Mouse (Mus musculus) midbrain, embryonic 11.5 days (tissue): ENCODE measurements around the gene Gprin3. TPM values are rescaled to one million over a fixed set of nuclear protein-coding genes. Genes with fewer than 3 reads are reported as not detected.

ENCODE experiments used
- ATAC-seq: fragments of 200-750 bp; cut with Nextera tagmentation; 2 replicates; pipeline ENCODE4 v1.8.0; 2017; ENCODE audit warnings: moderate TSS enrichment, moderate library complexity; ENCODE audit not compliant: low FRiP score
- DNase-seq: peaks from one replicate; pipeline ENCODE4 v3.0.0; 2015; ENCODE audit warnings: low spot score; ENCODE audit errors: missing footprints
- H3K27ac ChIP-seq: fragments of 300-500 bp; sonication (generic); 2 replicates; pipeline ENCODE4 v1.5.1; 2014; ENCODE audit warnings: low read depth, low read length
- H3K27me3 ChIP-seq: fragments of 300-500 bp; sonication (generic); 2 replicates; pipeline ENCODE4 v1.6.1; 2014; ENCODE audit warnings: mild to moderate bottlenecking, low read length, moderate library complexity, mixed read lengths; ENCODE audit not compliant: control insufficient read depth, insufficient read depth
- H3K36me3 ChIP-seq: fragments of 300-500 bp; sonication (generic); 2 replicates; pipeline ENCODE4 v1.6.1; 2014; ENCODE audit warnings: mild to moderate bottlenecking, low read length, moderate library complexity, mixed read lengths; ENCODE audit not compliant: control insufficient read depth, insufficient read depth
- H3K4me1 ChIP-seq: fragments of 300-500 bp; sonication (generic); 2 replicates; pipeline ENCODE4 v1.6.1; 2014; ENCODE audit warnings: low read length; ENCODE audit not compliant: control insufficient read depth, insufficient read depth
- H3K4me2 ChIP-seq: fragments of 300-500 bp; sonication (generic); 2 replicates; pipeline ENCODE4 v1.6.1; 2014; ENCODE audit warnings: mild to moderate bottlenecking, moderate library complexity
- H3K4me3 ChIP-seq: fragments of 300-500 bp; sonication (generic); 2 replicates; pipeline ENCODE4 v1.5.1; 2014; ENCODE audit warnings: low read depth, low read length
- H3K9ac ChIP-seq: fragments of 300-500 bp; sonication (generic); 2 replicates; pipeline ENCODE4 v1.6.1; 2014; ENCODE audit warnings: low read length
- H3K9me3 ChIP-seq: fragments of 300-500 bp; sonication (generic); 2 replicates; pipeline ENCODE4 v1.6.1; 2016; ENCODE audit warnings: low read length; ENCODE audit not compliant: control insufficient read depth
- WGBS: fragments of 180-500 bp; shearing (Covaris S2); extraction: QIAGEN DNeasy Blood & Tissue Kit; methylation state at CpG from one replicate; pipeline ENCODE4 v1.1.7; 2014; 5-methylcytosine and 5-hydroxymethylcytosine counted together
- polyA plus RNA-seq: library from polyadenylated mRNA; unstranded; fragments of >200 nt; fragmentation: Nextera tagmentation; extraction: Ambion mirVana; gene quantifications from 2 replicates; pipeline ENCODE4 v1.2.1, GENCODE M21; 2014

Gene Gprin3
- polyA plus RNA-seq, 1 experiment from 2014 or later, result 0.26 TPM

DNA sequence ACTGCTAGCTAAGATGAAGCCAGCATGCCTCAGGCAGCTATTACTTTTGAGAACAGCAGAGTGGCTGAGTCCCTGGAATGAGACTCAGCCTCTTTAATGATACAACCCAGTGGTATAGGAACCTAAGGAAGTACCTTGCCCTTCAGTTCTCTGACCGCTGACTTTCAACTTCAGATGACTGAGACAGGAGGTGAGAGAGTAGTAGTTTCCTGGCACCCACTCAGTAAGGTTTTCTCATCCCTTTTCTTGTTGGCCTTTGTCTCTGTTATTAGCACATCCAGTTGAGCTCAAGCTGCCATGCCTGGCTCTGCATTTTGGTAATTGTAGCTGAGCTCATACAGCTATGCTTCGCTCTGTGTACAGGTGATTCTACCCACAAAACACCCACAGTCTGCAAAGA lies 62.8 kb downstream of the Gprin3 start:
- Histone ChIP-seq H3K9ac (no peak overlapping the region), H3K36me3 (no peaks in the 10 kb centered on the region), H3K4me1 (no peaks in the 10 kb centered on the region), H3K27me3 (no peaks in the 10 kb centered on the region), H3K4me2 (no peak overlapping the region), H3K27ac (no peak overlapping the region), H3K9me3 (no peaks in the 10 kb centered on the region), H3K4me3 (no peak overlapping the region)
- no peak for ATAC-seq
- DNase-seq, result no peak
- 90% methylated on average over 2 of the region's 2 CpGs for WGBS

DNA sequence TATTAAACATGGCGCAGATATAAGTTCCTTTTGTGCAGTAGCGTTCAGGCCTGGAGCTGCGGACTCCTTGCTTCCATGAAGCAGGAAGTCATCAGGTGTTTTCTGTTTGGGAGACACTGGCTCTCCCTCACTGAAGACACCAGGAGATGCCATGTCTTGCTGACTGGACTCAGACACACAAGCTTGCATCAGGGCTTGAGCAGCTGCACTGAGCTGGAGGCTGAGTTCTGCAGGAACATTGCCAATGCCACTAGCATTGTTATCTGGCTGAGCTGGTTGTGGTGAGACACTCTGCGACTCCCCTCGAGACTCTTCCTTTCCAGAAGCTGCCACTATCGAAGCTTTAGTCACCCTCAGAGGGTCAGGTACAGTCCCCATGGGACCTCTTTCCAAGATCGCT lies 71.2 kb downstream of the Gprin3 start:
- Histone ChIP-seq H3K9me3 (no peaks in the 10 kb centered on the region), H3K4me1 (no peaks in the 10 kb centered on the region), H3K9ac (no peak overlapping the region), H3K4me3 (no peak overlapping the region), H3K4me2 (no peak overlapping the region), H3K27ac (no peak overlapping the region), H3K27me3 (no peaks in the 10 kb centered on the region), H3K36me3 (no peaks in the 10 kb centered on the region)
- WGBS, result 94% methylated on average over 7 of the region's 7 CpGs
- no peak for ATAC-seq
- DNase-seq, result no peak

DNA sequence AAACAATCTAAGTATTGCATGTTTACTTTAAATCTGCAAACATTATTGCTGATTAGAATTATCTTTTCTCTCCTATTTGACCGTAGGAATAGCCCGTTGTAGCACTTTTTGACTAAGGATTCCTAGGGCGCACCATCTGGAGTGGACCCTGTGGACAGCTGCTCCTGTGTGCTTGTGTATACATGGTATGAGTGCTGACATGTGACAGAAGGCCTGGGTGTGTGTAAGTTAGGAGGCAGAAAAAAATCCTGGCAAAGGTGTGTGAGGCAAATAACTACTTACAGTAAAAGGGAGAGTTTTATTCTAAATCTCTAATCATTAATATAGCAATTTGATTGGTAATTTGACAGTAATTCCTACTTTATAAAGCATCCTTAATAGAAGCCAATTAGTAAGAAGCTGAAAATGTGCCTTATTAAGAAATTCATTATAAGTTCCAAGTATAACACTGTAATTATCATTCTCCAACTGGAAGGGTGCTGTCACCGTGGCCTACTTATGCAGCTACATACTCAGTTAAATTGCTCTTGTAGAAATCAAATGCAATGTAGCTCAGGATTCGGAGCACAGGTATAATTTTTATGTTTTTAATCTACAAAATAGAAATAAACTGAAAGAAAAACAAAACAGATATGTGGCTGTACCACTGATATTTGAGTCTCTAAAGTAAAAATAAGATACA lies 74.8 kb downstream of the Gprin3 start:
- no peak for ATAC-seq
- Histone ChIP-seq H3K4me3 (no peak overlapping the region), H3K9me3 (no peaks in the 10 kb centered on the region), H3K27me3 (no peaks in the 10 kb centered on the region), H3K4me1 (no peaks in the 10 kb centered on the region), H3K36me3 (no peaks in the 10 kb centered on the region), H3K9ac (no peak overlapping the region), H3K27ac (no peak overlapping the region), H3K4me2 (no peak overlapping the region)
- no peak for DNase-seq
- WGBS, result 87% methylated on average over 5 of the region's 5 CpGs

DNA sequence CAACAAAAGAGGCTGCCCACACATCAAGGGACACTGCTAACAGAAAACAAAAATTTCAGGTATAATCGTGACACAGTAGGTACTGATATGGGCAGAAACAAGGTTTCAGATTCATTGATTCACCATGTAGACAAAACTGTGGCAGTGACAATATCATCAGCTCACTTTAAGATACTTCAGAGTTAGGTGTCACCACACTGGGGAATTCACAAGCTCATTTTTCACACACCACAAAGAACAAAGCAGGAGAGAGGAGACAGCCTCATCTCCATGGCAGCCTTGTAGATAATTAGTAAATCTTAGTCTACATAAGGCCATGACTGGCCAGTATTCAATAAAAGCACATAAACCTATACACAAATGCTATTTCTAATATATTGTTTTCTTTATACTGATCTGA lies 77.4 kb downstream of the Gprin3 start:
- Histone ChIP-seq H3K4me1 (no peaks in the 10 kb centered on the region), H3K27me3 (no peaks in the 10 kb centered on the region), H3K27ac (no peak overlapping the region), H3K4me2 (no peak overlapping the region), H3K9me3 (no peaks in the 10 kb centered on the region), H3K9ac (no peak overlapping the region), H3K4me3 (no peak overlapping the region), H3K36me3 (no peaks in the 10 kb centered on the region)
- DNase-seq (no peak), ATAC-seq (no peak)
- 82% methylated on average over 1 of the region's 1 CpGs for WGBS

DNA sequence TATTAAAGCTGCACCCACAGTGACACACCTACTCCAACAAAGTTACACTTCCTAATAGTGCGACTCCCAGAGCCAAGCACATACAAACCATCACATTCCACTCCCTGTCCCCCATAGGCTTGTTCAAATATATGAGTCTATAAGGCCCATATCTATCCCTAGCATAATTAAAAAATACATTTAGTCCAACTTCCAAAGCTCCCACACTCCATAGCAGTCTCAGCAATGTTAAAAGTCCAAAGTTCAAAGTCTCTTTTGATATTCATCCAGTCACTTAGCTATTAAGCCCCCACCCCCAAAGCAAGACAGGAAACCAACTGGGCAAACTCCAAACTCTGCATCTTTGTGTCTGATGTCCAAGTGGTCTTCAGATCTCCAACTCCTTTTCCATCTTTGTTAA lies 84.9 kb downstream of the Gprin3 start:
- no peak overlapping the region for H3K4me2 ChIP-seq
- no peaks in the 10 kb centered on the region for H3K36me3 ChIP-seq
- H3K27ac ChIP-seq, result no peak overlapping the region
- no peak overlapping the region for H3K9ac ChIP-seq
- H3K4me1 ChIP-seq, result no peaks in the 10 kb centered on the region
- no peak for ATAC-seq
- no peak overlapping the region for H3K4me3 ChIP-seq
- WGBS, result 81% methylated on average over 1 of the region's 1 CpGs
- H3K9me3 ChIP-seq, result no peaks in the 10 kb centered on the region
- no peaks in the 10 kb centered on the region for H3K27me3 ChIP-seq
- DNase-seq, result no peak

DNA sequence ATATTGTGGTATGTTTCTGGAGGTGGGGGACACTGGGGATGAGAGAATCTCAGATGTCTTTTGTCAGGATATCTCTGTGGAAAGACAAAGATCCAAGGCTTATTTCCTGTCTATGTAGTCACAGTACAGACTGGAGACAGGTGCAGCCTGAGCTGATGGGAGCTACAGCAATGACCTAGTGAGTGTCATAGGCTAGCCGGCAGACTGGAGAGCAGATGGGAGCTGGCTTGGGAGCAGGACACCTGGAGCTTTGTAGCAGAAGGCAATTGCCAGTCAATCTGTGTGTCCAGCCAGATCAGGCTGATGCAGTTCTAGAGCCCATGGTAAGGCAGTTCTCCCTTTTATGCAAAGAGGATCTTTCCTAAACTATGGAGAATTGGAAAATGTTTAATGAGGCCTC lies 97.8 kb downstream of the Gprin3 start:
- 73% methylated on average over 1 of the region's 1 CpGs for WGBS
- no peak overlapping the region for H3K27ac ChIP-seq
- no peaks in the 10 kb centered on the region for H3K4me1 ChIP-seq
- ATAC-seq, result no peak
- no peak overlapping the region for H3K4me3 ChIP-seq
- no peaks in the 10 kb centered on the region for H3K27me3 ChIP-seq
- no peaks in the 10 kb centered on the region for H3K9me3 ChIP-seq
- DNase-seq, result no peak
- H3K4me2 ChIP-seq, result no peak overlapping the region
- no peak overlapping the region for H3K9ac ChIP-seq
- H3K36me3 ChIP-seq, result no peaks in the 10 kb centered on the region

GRCm38 (mm10) chr6:59315868-59316267 lies 110.2 kb downstream of the Gprin3 start:
- Histone ChIP-seq H3K27ac (no peak overlapping the region), H3K9ac (no peak overlapping the region), H3K4me1 (no peaks in the 10 kb centered on the region), H3K27me3 (no peaks in the 10 kb centered on the region), H3K4me2 (no peak overlapping the region), H3K9me3 (no peaks in the 10 kb centered on the region), H3K36me3 (no peaks in the 10 kb centered on the region), H3K4me3 (no peak overlapping the region)
- ATAC-seq (no peak), DNase-seq (no peak)

GRCm38 (mm10) chr6:59315090-59315489 lies 111.0 kb downstream of the Gprin3 start:
- no peaks in the 10 kb centered on the region for H3K4me1 ChIP-seq
- no peak overlapping the region for H3K27ac ChIP-seq
- H3K36me3 ChIP-seq, result no peaks in the 10 kb centered on the region
- no peak for ATAC-seq
- no peaks in the 10 kb centered on the region for H3K27me3 ChIP-seq
- H3K9me3 ChIP-seq, result no peaks in the 10 kb centered on the region
- DNase-seq, result no peak
- H3K9ac ChIP-seq, result no peak overlapping the region
- H3K4me2 ChIP-seq, result no peak overlapping the region
- H3K4me3 ChIP-seq, result no peak overlapping the region

DNA sequence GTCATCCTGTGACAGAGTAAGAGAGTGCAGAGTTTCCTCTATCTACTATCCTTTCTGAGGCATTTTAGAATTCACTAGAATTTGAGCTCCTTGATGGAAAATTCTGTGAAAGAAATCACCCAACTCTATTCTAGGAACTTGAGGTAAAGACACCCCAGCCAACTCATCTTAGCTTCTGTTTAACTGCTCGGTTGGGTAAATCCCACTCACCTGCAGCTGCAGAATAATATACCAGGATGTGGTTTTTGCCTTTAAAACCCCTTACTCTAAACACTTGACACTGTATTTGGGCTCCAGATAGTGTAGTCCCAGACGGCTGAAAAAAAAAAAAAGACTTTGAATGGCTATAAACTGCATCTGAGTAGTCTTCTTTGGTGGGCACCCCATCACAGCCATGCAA lies 112.9 kb downstream of the Gprin3 start:
- no peak overlapping the region for H3K4me2 ChIP-seq
- no peak overlapping the region for H3K27ac ChIP-seq
- no peak overlapping the region for H3K4me3 ChIP-seq
- H3K9ac ChIP-seq, result no peak overlapping the region
- ATAC-seq (no peak), DNase-seq (no peak)
- H3K4me1 ChIP-seq, result no peaks in the 10 kb centered on the region
- H3K9me3 ChIP-seq, result no peaks in the 10 kb centered on the region
- H3K27me3 ChIP-seq, result no peaks in the 10 kb centered on the region
- WGBS, result 77% methylated on average over 2 of the region's 2 CpGs
- no peaks in the 10 kb centered on the region for H3K36me3 ChIP-seq

GRCm38 (mm10) chr6:59311241-59311640 lies 114.9 kb downstream of the Gprin3 start:
- DNase-seq (no peak), ATAC-seq (no peak)
- 90% methylated on average over 2 of the region's 2 CpGs for WGBS
- Histone ChIP-seq H3K4me1 (no peaks in the 10 kb centered on the region), H3K4me2 (no peak overlapping the region), H3K27ac (no peak overlapping the region), H3K9ac (no peak overlapping the region), H3K36me3 (no peaks in the 10 kb centered on the region), H3K9me3 (no peaks in the 10 kb centered on the region), H3K4me3 (no peak overlapping the region), H3K27me3 (no peaks in the 10 kb centered on the region)
